Mouse (Mus musculus) liver, adult 2 months (tissue): ENCODE results near the gene Dcdc2b.

ENCODE experiments used
- CTCF ChIP-seq: fragments of 200-500 bp; IDR thresholded peaks from 2 replicates; pipeline ENCODE4 v1.5.1; 2011; ENCODE audit warnings: low read depth, low read length, control low read depth
- POLR2A ChIP-seq: fragments of 200-500 bp; IDR thresholded peaks from 2 replicates; pipeline ENCODE4 v1.6.1; 2011; ENCODE audit warnings: low read length, control low read depth; ENCODE audit not compliant: insufficient read depth; ENCODE audit errors: extremely low read depth

DNA sequence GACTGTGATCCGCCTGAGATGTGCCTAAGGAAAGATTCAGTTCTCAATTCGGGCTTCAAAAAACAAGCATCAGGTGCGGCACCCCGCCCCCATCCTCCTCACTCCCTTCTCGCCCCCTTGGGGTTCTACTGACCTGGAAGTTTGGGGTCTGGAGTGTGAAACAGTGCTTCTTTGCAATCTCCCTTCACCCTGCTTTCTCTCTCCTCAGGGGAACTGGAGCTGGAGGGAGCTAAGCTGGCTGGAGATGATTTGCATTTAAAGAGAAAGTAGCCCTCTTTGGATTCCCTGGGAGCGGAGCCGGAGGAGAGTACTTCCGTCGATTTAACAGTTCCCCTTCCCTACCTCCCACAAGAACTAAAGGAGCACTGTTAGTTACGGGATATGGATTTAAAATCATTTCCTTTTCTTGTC, 9.6 kb upstream of the Dcdc2b start, which contains the start of gene Ccdc28b:
- TF ChIP-seq CTCF = no peak
- no peak for TF ChIP-seq POLR2A
